ENCODE assay signal across 9 mouse cellular contexts in the genomic region with DNA sequence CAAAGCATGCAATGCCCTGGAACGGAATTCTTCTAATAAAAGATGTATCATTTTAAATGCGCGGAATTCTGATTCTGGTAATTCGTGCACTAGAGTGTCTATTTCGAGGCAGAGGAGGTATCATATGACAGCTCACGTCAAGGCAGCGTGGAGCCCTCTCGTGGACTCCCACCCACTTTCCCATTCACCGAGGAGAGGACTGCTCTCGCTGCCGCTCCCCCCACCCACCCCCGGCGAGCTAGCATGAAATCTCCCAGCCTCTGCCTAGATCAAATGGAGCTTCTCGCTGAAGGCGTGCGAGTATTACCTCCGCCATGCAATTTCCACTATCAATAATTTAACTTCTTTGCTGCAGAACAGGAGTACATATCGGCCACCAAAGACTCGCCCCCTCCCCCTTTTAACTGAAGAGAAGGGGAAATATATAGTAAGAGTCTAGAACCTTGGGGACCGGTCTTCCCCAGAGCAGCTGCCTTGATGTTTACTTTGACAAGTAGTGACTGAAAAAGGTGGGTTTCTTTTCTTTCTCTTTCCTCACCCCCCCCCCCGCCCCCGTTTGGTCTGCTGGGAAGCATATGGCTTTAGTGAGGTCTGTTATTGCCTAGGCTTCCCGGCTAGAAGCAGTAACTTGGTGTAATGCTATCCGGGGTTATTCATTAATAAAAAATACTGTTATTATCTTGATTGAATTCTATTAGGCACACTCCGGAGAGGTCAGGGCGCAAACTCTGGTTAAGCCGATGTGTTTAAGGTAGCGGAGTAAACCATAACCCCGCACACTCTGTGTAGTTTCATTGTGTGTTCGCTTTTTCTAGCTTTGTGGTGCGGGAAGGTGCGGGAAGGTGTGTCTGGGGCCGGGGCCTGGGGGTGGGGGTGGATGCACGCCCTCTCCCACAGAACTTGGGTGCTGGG. TPM values are rescaled to one million over a fixed set of nuclear protein-coding genes. Genes with fewer than 3 reads are reported as not detected.
DNase-seq lines count a peak whose midpoint lies in the region; ATAC-seq lines count a peak whose summit lies in the region.
"Had no signal": no experiment of that assay in that cellular context is flagged by ENCODE, and none has a peak within 500 bp of the region (broad histone marks: within the 10 kb centered on the region; RNA-seq: fewer than 3 reads in every experiment).

No protein-coding gene starts in this region.

- peaks cover 37% of the 10 kb centered on the region for H3K27me3 ChIP-seq in heart, embryonic 11.5 days (ENCODE audit: control insufficient read depth, insufficient read depth, low read length)
- peaks cover 84% of the 10 kb centered on the region for H3K27me3 ChIP-seq in forebrain, embryonic 13.5 days
- peaks cover 12% of the 10 kb centered on the region; the same call in 1 of the 2 replicates for H3K27me3 ChIP-seq in neural tube, embryonic 12.5 days (replicated peaks)
- H3K27me3 ChIP-seq: CH12.LX had no signal

- 0 out of 2 replicates have a peak, but pooled peaks cover 7% of the 10 kb centered on the region for H3K4me1 ChIP-seq in heart, embryonic 11.5 days (ENCODE audit: control insufficient read depth, insufficient read depth, low read length)
- H3K4me1 ChIP-seq in brown adipose tissue, adult 24 weeks (ENCODE audit: control insufficient read depth, insufficient read depth, insufficient read length, low read length) = no peaks in the 10 kb centered on the region; the same call in 1 of the 2 replicates
- peaks cover 41% of the 10 kb centered on the region for H3K4me1 ChIP-seq in forebrain, embryonic 13.5 days
- peaks cover 21% of the 10 kb centered on the region for H3K4me1 ChIP-seq in neural tube, embryonic 12.5 days

- H3K4me2 ChIP-seq in heart, embryonic 11.5 days = peak overlapping the region; percentile 89
- peak overlapping the region; percentile 82 for H3K4me2 ChIP-seq in forebrain, embryonic 13.5 days
- peak overlapping the region; percentile 92 for H3K4me2 ChIP-seq in neural tube, embryonic 12.5 days (replicated peaks)

- H3K9me3 ChIP-seq in heart, embryonic 11.5 days (replicated peaks; ENCODE audit: control insufficient read depth, low read length) = no peaks in the 10 kb centered on the region
- H3K9me3 ChIP-seq in forebrain, embryonic 13.5 days (replicated peaks) = no peaks in the 10 kb centered on the region
- no peaks in the 10 kb centered on the region for H3K9me3 ChIP-seq in neural tube, embryonic 12.5 days

- H3K9ac ChIP-seq in heart, embryonic 11.5 days (ENCODE audit: low read depth, low read length) = no peak overlapping the region
- H3K9ac ChIP-seq in forebrain, embryonic 13.5 days = peak overlapping the region; percentile 60
- H3K9ac ChIP-seq in neural tube, embryonic 12.5 days = peak overlapping the region; percentile 55

- no peak; the same call in 1 of the 2 replicates for ATAC-seq in heart, embryonic 11.5 days (replicated peaks; ENCODE audit: insufficient number of reproducible peaks, low FRiP score, low TSS enrichment)
- ATAC-seq in forebrain, embryonic 13.5 days = 0 out of 2 replicates have a peak, but pooled peaks have one; percentile 5
- ATAC-seq in neural tube, embryonic 12.5 days (ENCODE audit: low FRiP score, low read depth) = peak; percentile 17

- 3% methylated on average over 34 of the region's 34 CpGs for WGBS in heart, embryonic 11.5 days (ENCODE audit: insufficient replicate concordance)
- WGBS in forebrain, embryonic 13.5 days = 3% methylated on average over 34 of the region's 34 CpGs
- WGBS in neural tube, embryonic 12.5 days = 3% methylated on average over 34 of the region's 34 CpGs

- H3K4me3 ChIP-seq in heart, embryonic 11.5 days (ENCODE audit: low read depth, low read length) = peak overlapping the region; percentile 58
- H3K4me3 ChIP-seq in brown adipose tissue, adult 24 weeks (ENCODE audit: insufficient read depth, low read depth, low read length) = peak overlapping the region; percentile 36; the same call in 1 of the 2 replicates
- peak overlapping the region; percentile 50 for H3K4me3 ChIP-seq in forebrain, embryonic 13.5 days
- peak overlapping the region; percentile 46 for H3K4me3 ChIP-seq in neural tube, embryonic 12.5 days

- DNase-seq in heart, postnatal 25 days (ENCODE audit: low spot score) = no peak
- DNase-seq in left cerebral cortex, postnatal 25 days (ENCODE audit: low spot score in 2 of 2) = peak; percentile 57 to 86
- DNase-seq in urinary bladder, postnatal 10 days (ENCODE audit: low spot score) = no peak
- DNase-seq in spleen, postnatal 36 days (ENCODE audit: low spot score in 2 of 2) = no peak

- H3K27ac ChIP-seq in heart, embryonic 11.5 days (ENCODE audit: low read depth, low read length) = no peak overlapping the region
- no peak overlapping the region for H3K27ac ChIP-seq in brown adipose tissue, adult 24 weeks (replicated peaks; ENCODE audit: low read depth, low read length)
- H3K27ac ChIP-seq in forebrain, embryonic 13.5 days = no peak overlapping the region
- no peak overlapping the region for H3K27ac ChIP-seq in neural tube, embryonic 12.5 days

- intact Hi-C loops in heart, postnatal 25 days (cut with DNase I) = loop anchor here (5.0 to 10.0 kb wide), 3 partner anchors 192 to 1000 kb away; no protein-coding TSS in a partner anchor
- intact Hi-C loops in left cerebral cortex, postnatal 25 days (cut with DNase I) = loop anchor here (5.0 to 10.0 kb wide), 2 partner anchors 880 to 1588 kb away; no protein-coding TSS in a partner anchor

- H3K36me3 ChIP-seq in heart, embryonic 11.5 days (ENCODE audit: control insufficient read depth, insufficient read depth, low read length) = no peaks in the 10 kb centered on the region
- no peaks in the 10 kb centered on the region for H3K36me3 ChIP-seq in forebrain, embryonic 13.5 days (ENCODE audit: poor library complexity, severe bottlenecking)
- no peaks in the 10 kb centered on the region for H3K36me3 ChIP-seq in neural tube, embryonic 12.5 days

RNA-seq across cellular contexts. Expression of gene Bdnf, which starts 18.0 kb away (rescaled TPM):
- 1.6 and 2.1 TPM in 2 replicates for polyA plus RNA-seq in heart, embryonic 11.5 days (2014; fragmentation: Nextera tagmentation; extraction: Ambion mirVana)
- 1 to 10 TPM; 3.8 to 5.5 TPM for total RNA-seq in heart, postnatal 25 days (2021)
- polyA plus RNA-seq in brown adipose tissue, adult 24 weeks (2012; ENCODE audit: insufficient read depth, insufficient read length, missing spikeins) = not detected in 2 replicates
- polyA plus RNA-seq in forebrain, embryonic 13.5 days (2015; fragmentation: Nextera tagmentation; extraction: Ambion mirVana) = 0.74 and 1.2 TPM in 2 replicates
- 10 to 100 TPM; 28.5 to 35.0 TPM for total RNA-seq in left cerebral cortex, postnatal 25 days (2021)
- polyA plus RNA-seq in neural tube, embryonic 12.5 days (2016; fragmentation: Nextera tagmentation; extraction: Ambion mirVana) = 1.9 and 2.7 TPM in 2 replicates

Comparison
In these comparisons a context has a peak if more than half of its experiments do, and no peak if none do; other contexts are left out.
1. DNase-seq: peak in left cerebral cortex, postnatal 25 days (2 of 2); none in heart, postnatal 25 days (single experiment), urinary bladder, postnatal 10 days (single experiment) and spleen, postnatal 36 days (0 of 2).
2. Peak in every context shown above with its lines, with median percentiles within 50 percentile points of each other: H3K4me2 ChIP-seq and H3K4me3 ChIP-seq.